Mouse (Mus musculus): ENCODE results near the gene Rasl12. TPM values are rescaled to one million over a fixed set of nuclear protein-coding genes. Genes with fewer than 3 reads are reported as not detected.

Gene Rasl12
- total and polyA plus RNA-seq, 3 experiments = 0.13 TPM; not detected in 2

DNA sequence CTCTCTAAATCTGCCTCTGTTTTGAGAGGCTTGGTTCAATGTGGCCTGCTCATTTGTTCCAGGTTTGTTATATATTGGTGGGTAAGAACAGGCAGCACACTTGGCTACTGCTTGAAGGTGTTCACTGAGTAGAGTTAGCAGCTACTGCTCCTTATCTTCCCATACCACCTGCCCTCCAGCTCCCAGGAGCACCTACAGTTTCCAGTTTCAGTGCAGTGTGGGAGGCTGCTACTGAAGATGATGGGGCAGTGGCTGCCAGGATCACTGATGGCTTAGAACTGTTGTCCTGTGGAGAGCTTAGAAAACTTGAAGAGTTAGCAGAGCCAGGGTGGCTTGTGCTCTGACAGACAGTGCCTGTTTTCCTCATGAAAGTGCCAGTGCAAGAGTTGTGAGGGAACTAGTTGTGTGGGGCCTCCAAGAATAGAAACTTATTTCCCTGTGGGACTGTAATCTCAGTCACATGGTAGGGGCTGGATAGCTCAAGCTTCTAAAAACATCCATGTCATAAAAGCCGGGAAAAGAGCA lies 39.3 kb upstream of the Rasl12 start:
- Histone ChIP-seq H3K27me3 (replicated peaks) (no peaks in the 10 kb centered on the region), H3K27ac (ENCODE audit: insufficient read depth, low read depth) (no peak overlapping the region), H3K4me3 (replicated peaks in 1 of 3; ENCODE audit: low read depth in 2 of 3, low read length in 2 of 3, poor library complexity in 1 of 3) (no peak overlapping the region), H3K9me3 (replicated peaks; ENCODE audit: low read length) (no peaks in the 10 kb centered on the region), H3K4me2 (ENCODE audit: insufficient read depth, low read depth, poor library complexity, severe bottlenecking) (no peak overlapping the region), H3K4me1 (ENCODE audit: control insufficient read depth in 1 of 2, insufficient read depth in 2 of 2) (peaks cover 0 to 7% of the 10 kb centered on the region in 2 experiments; a peak in 1 of 4 replicates), H3K9ac (ENCODE audit: insufficient read depth, low read depth) (no peak overlapping the region), H3K79me2 (replicated peaks; ENCODE audit: control insufficient read depth, extremely low read depth, insufficient read depth, poor library complexity, severe bottlenecking) (peaks cover 7% of the 10 kb centered on the region), H3K36me3 (replicated peaks in 1 of 2; ENCODE audit: control insufficient read depth in 1 of 2, insufficient read depth in 1 of 2, low read length in 1 of 2) (peaks cover 45 to 88% of the 10 kb centered on the region in 2 experiments)
- dilution Hi-C loops (cut with MboI; ENCODE audit: extremely low pct_ligation_motif_present, extremely low pct_unique_long_range_greater_than_20kb, low sequenced_read_pairs) = no loop called here
- in situ Hi-C loops (cut with MboI; ENCODE audit: low pct_ligation_motif_present, low pct_unique_long_range_greater_than_20kb, low sequenced_read_pairs) = no loop called here
- TF ChIP-seq TCF12 (IDR thresholded peaks at IDR 0.05; ENCODE audit: low read depth, low read length) (no peak), E2F4 (IDR thresholded peaks at IDR 0.05; ENCODE audit: insufficient replicate concordance, low read depth, low read length) (no peak), NRF1 (IDR thresholded peaks at IDR 0.05; ENCODE audit: low read depth, low read length) (no peak), PAX5 (IDR thresholded peaks at IDR 0.05; ENCODE audit: low read length) (no peak), JUN (IDR thresholded peaks at IDR 0.05; ENCODE audit: insufficient read depth, low read depth, low read length) (no peak), ZKSCAN1 (IDR thresholded peaks at IDR 0.05; ENCODE audit: borderline replicate concordance, low read depth, low read length) (no peak), CHD2 (IDR thresholded peaks at IDR 0.05; ENCODE audit: low read length) (no peak), POLR2A (IDR thresholded peaks at IDR 0.05; ENCODE audit: low read depth, low read length) (no peak), CTCF (conservative IDR thresholded peaks at IDR 0.05 in 1 of 2, IDR thresholded peaks at IDR 0.05 in 1 of 2; ENCODE audit: low read depth in 2 of 2, low read length in 2 of 2) (no peak), HCFC1 (IDR thresholded peaks at IDR 0.05; ENCODE audit: low read depth, low read length) (no peak), MYC (IDR thresholded peaks at IDR 0.05; ENCODE audit: low read depth, low read length) (no peak)
- DNase-seq (ENCODE audit: extremely low read depth) = no peak

DNA sequence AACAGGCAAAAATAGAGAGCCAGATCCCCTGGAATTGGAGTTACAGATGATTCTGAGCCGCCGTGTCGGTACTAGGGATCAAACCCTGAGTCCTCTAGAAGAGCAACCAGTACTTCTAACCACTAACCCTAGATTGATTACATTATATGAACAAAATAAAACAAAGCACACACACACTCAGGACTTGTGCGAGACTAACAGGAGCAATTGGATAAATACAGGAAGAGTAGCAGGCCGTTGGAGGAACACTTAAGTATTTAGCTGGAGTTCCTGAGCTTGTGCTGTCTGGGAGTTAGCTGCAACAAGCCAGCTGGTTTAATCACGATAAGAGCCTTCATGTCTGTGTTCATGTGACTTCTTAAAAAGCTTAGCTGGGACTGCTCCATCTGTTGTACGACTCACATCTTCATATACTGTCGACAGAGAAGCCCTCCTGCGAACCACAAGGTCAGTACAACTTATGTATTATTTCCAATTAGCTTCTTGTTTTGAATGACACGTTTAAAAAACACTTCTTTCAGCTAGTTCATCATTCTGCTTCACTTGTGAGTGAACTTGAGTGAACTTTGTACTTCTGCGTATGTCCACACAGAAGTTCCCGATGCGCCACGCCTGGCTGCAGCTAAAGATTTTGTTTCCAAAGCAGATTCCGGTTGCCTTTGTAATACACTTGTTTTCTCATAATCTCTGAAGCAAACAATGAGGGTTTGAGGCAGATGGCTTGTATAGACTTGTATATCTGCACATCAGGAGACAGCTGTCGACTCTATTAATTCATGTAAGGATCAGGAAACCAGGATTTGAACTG lies 37.5 kb upstream of the Rasl12 start, which contains the start of gene Ubap1l:
TSS of gene Ubap1l (plus strand) at position 401 of the 808 bp plus-strand sequence.
- 0 out of 4 replicates have a peak, but pooled peaks cover 0 to 3% of the 10 kb centered on the region in 2 experiments for H3K4me1 ChIP-seq (ENCODE audit: control insufficient read depth in 1 of 2, insufficient read depth in 2 of 2)
- DNase-seq (ENCODE audit: extremely low read depth) = no peak
- H3K27ac ChIP-seq (ENCODE audit: insufficient read depth, low read depth) = no peak within 1 kb of the TSS
- H3K4me2 ChIP-seq (ENCODE audit: insufficient read depth, low read depth, poor library complexity, severe bottlenecking) = no peak within 1 kb of the TSS
- in situ Hi-C loops (cut with MboI; ENCODE audit: low pct_ligation_motif_present, low pct_unique_long_range_greater_than_20kb, low sequenced_read_pairs) = no loop called here
- TF ChIP-seq NELFE (IDR thresholded peaks at IDR 0.05; ENCODE audit: low read depth, low read length) = no peak
- no peak for TF ChIP-seq MEF2A (IDR thresholded peaks at IDR 0.05; ENCODE audit: borderline replicate concordance, low read depth, low read length)
- TF ChIP-seq RAD21 (IDR thresholded peaks at IDR 0.05; ENCODE audit: low read depth, low read length) = no peak
- no peak for TF ChIP-seq MAFK (IDR thresholded peaks at IDR 0.05; ENCODE audit: insufficient replicate concordance, low read length)
- peaks cover 41 to 85% of the 10 kb centered on the region in 2 experiments for H3K36me3 ChIP-seq (replicated peaks in 1 of 2; ENCODE audit: control insufficient read depth in 1 of 2, insufficient read depth in 1 of 2, low read length in 1 of 2)
- no peaks in the 10 kb centered on the region for H3K9me3 ChIP-seq (replicated peaks; ENCODE audit: low read length)
- no peaks in the 10 kb centered on the region for H3K27me3 ChIP-seq (replicated peaks)
- dilution Hi-C loops (cut with MboI; ENCODE audit: extremely low pct_ligation_motif_present, extremely low pct_unique_long_range_greater_than_20kb, low sequenced_read_pairs) = no loop called here
- H3K79me2 ChIP-seq (replicated peaks; ENCODE audit: control insufficient read depth, extremely low read depth, insufficient read depth, poor library complexity, severe bottlenecking) = 0 out of 2 replicates have a peak, but pooled peaks cover under 1% of the 10 kb centered on the region
- no peak within 1 kb of the TSS for H3K9ac ChIP-seq (ENCODE audit: insufficient read depth, low read depth)
- no peak within 1 kb of the TSS for H3K4me3 ChIP-seq (replicated peaks in 1 of 3; ENCODE audit: low read depth in 2 of 3, low read length in 2 of 3, poor library complexity in 1 of 3)

Data from CH12.LX (cell line).